In the genomic region with DNA sequence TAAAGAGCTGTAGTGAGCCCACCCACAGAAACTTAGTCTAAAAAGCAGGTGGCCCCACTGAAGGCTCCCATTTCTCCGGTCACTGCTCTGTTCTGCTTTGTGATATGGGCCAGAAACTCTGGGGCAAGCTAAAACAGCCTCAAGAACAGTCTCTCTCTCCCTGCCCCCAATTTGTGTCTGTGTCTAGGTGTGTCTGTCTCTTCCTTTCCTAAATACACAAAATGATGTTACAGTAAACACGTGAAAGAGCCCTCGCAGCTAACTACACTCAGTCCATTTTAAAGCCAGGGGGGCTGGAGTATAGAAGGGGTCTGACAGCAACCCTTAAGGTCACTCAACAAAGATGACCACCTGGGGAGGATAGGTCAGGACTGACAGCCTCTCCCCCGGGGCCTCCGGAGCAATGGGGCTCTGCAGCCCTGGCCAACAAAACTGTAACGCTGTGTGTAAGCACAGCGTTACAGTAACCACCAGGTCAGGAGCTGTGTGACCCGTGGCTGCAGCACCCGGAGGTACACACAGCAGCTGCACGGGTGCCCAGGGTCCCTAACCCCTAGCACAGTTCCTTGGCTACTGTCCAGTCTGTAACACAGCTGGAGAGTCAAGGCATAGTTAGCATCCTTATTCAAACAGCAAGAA, we compare ENCODE assay signal across 24 mouse cellular contexts.
DNase-seq lines count a peak whose midpoint lies in the region; ATAC-seq and TF ChIP-seq lines count a peak whose summit lies in the region.
"Had no signal": no experiment of that assay in that cellular context is flagged by ENCODE, and none has a peak within 500 bp of the region (broad histone marks: within the 10 kb centered on the region; RNA-seq: fewer than 3 reads in every experiment).

No protein-coding gene starts in this region.

- WGBS in heart, embryonic 12.5 days, result 13% methylated on average over 10 of the region's 10 CpGs
- 2% methylated on average over 10 of the region's 10 CpGs for WGBS in midbrain, embryonic 10.5 days
- 17% methylated on average over 10 of the region's 10 CpGs for WGBS in midbrain, postnatal 0 days
- WGBS in limb, embryonic 10.5 days, result 12% methylated on average over 10 of the region's 10 CpGs

- H3K4me1 ChIP-seq in heart, embryonic 12.5 days (replicated peaks), result peaks cover 8% of the 10 kb centered on the region; the same call in 1 of the 2 replicates
- peaks cover 69% of the 10 kb centered on the region for H3K4me1 ChIP-seq in midbrain, embryonic 10.5 days
- no peaks in the 10 kb centered on the region for H3K4me1 ChIP-seq in midbrain, postnatal 0 days (ENCODE audit: insufficient read depth, low read length)
- H3K4me1 ChIP-seq in limb, embryonic 10.5 days, result peaks cover 15% of the 10 kb centered on the region
- H3K4me1 ChIP-seq: liver, embryonic 15.5 days had no signal

- no peak for DNase-seq in heart, postnatal 14 days
- peak; percentile 49 for DNase-seq in midbrain, embryonic 10.5 days (ENCODE audit: low spot score)
- DNase-seq in midbrain, postnatal 0 days (ENCODE audit: low spot score), result no peak
- DNase-seq in limb, embryonic 10.5 days (ENCODE audit: low spot score), result peak; percentile 31
- DNase-seq in thymus, postnatal 10 days (ENCODE audit: low spot score in 2 of 2), result no peak
- DNase-seq in frontal cortex, postnatal 14 days (ENCODE audit: low spot score in 2 of 2), result no peak
- DNase-seq: adrenal gland, adult 8-10 months; cerebellum, adult 11-12 months; cerebellum, postnatal 10 days; gastrocnemius, adult 2 months; kidney, adult 9 months; kidney, postnatal 14 days; lung, postnatal 4 days; right cerebral cortex, postnatal 4 days; thymus, postnatal 25 days had no signal

- H3K9ac ChIP-seq in heart, embryonic 12.5 days, result no peak overlapping the region
- no peak overlapping the region for H3K9ac ChIP-seq in midbrain, postnatal 0 days (replicated peaks; ENCODE audit: low read length, poor library complexity, severe bottlenecking)
- H3K9ac ChIP-seq: hindbrain, embryonic 15.5 days; limb, embryonic 13.5 days; liver, embryonic 15.5 days had no signal

- intact Hi-C loops in heart, postnatal 14 days (cut with DNase I), result no loop called here

- peaks cover 77% of the 10 kb centered on the region for H3K27me3 ChIP-seq in heart, embryonic 12.5 days (replicated peaks)
- peaks cover 99% of the 10 kb centered on the region for H3K27me3 ChIP-seq in midbrain, embryonic 10.5 days (ENCODE audit: low read depth, poor library complexity, severe bottlenecking)
- H3K27me3 ChIP-seq in midbrain, postnatal 0 days (ENCODE audit: insufficient read depth, low read length), result peaks cover 7% of the 10 kb centered on the region
- peaks cover 98% of the 10 kb centered on the region for H3K27me3 ChIP-seq in limb, embryonic 10.5 days (ENCODE audit: low read depth, poor library complexity, severe bottlenecking)

- no peak overlapping the region for H3K4me3 ChIP-seq in heart, embryonic 12.5 days
- peak overlapping the region; percentile 19; the same call in 1 of the 2 replicates for H3K4me3 ChIP-seq in midbrain, embryonic 10.5 days
- H3K4me3 ChIP-seq in midbrain, postnatal 0 days (ENCODE audit: low read depth, low read length), result no peak overlapping the region
- H3K4me3 ChIP-seq in limb, embryonic 10.5 days, result no peak overlapping the region
- H3K4me3 ChIP-seq: gastrocnemius, adult 2 months; heart, embryonic 10.5 days; hindbrain, embryonic 15.5 days; layer of hippocampus, adult 2 months; limb, embryonic 13.5 days; liver, embryonic 15.5 days; myocyte had no signal

- ATAC-seq in heart, embryonic 12.5 days (ENCODE audit: insufficient number of reproducible peaks, low FRiP score), result 0 out of 2 replicates have a peak, but pooled peaks have one; percentile 15
- no peak for ATAC-seq in midbrain, postnatal 0 days (ENCODE audit: low FRiP score)
- ATAC-seq: activated CD4-positive, CD25-positive, alpha-beta regulatory T cell, adult 4 months; intestine, embryonic 16.5 days had no signal

- H3K36me3 ChIP-seq in heart, embryonic 12.5 days, result no peaks in the 10 kb centered on the region
- H3K36me3 ChIP-seq in midbrain, embryonic 10.5 days, result no peaks in the 10 kb centered on the region
- H3K36me3 ChIP-seq in midbrain, postnatal 0 days (ENCODE audit: insufficient read depth, low read length), result no peaks in the 10 kb centered on the region
- H3K36me3 ChIP-seq in limb, embryonic 10.5 days, result no peaks in the 10 kb centered on the region
- H3K36me3 ChIP-seq: heart, embryonic 10.5 days; hindbrain, embryonic 15.5 days; limb, embryonic 13.5 days; liver, embryonic 15.5 days had no signal

- H3K27ac ChIP-seq in heart, embryonic 12.5 days (ENCODE audit: poor library complexity, severe bottlenecking), result no peak overlapping the region
- peak overlapping the region; percentile 81 for H3K27ac ChIP-seq in midbrain, embryonic 10.5 days (replicated peaks)
- H3K27ac ChIP-seq in midbrain, postnatal 0 days (ENCODE audit: low read depth, low read length), result no peak overlapping the region
- H3K27ac ChIP-seq in limb, embryonic 10.5 days, result no peak overlapping the region
- H3K27ac ChIP-seq: gastrocnemius, adult 2 months; heart, embryonic 10.5 days; hindbrain, embryonic 15.5 days; layer of hippocampus, adult 2 months; limb, embryonic 13.5 days; liver, embryonic 15.5 days had no signal

- no peak overlapping the region for H3K4me2 ChIP-seq in heart, embryonic 12.5 days
- H3K4me2 ChIP-seq in midbrain, postnatal 0 days (ENCODE audit: low read depth, low read length, poor library complexity, severe bottlenecking), result no peak overlapping the region
- H3K4me2 ChIP-seq: limb, embryonic 13.5 days; liver, embryonic 15.5 days had no signal

- no peaks in the 10 kb centered on the region for H3K9me3 ChIP-seq in heart, embryonic 12.5 days (replicated peaks)
- H3K9me3 ChIP-seq in midbrain, embryonic 10.5 days (replicated peaks), result no peaks in the 10 kb centered on the region; the same call in 1 of the 2 replicates
- H3K9me3 ChIP-seq in midbrain, postnatal 0 days (ENCODE audit: low read length), result no peaks in the 10 kb centered on the region
- H3K9me3 ChIP-seq in limb, embryonic 10.5 days (replicated peaks), result no peaks in the 10 kb centered on the region
- H3K9me3 ChIP-seq: heart, embryonic 10.5 days; hindbrain, embryonic 15.5 days; limb, embryonic 13.5 days; liver, embryonic 15.5 days had no signal

- no peak for TF ChIP-seq CTCF in midbrain, postnatal 0 days (IDR thresholded peaks at IDR 0.05)

Comparison
In these comparisons a context has a peak if more than half of its experiments do, and no peak if none do; other contexts are left out.
1. DNase-seq: peak in midbrain, embryonic 10.5 days (single experiment) and limb, embryonic 10.5 days (single experiment); none in heart, postnatal 14 days (0 of 2), midbrain, postnatal 0 days (single experiment), thymus, postnatal 10 days (0 of 2) and frontal cortex, postnatal 14 days (0 of 2).